20 mouse cellular contexts compared by ENCODE assay signal in the genomic region with DNA sequence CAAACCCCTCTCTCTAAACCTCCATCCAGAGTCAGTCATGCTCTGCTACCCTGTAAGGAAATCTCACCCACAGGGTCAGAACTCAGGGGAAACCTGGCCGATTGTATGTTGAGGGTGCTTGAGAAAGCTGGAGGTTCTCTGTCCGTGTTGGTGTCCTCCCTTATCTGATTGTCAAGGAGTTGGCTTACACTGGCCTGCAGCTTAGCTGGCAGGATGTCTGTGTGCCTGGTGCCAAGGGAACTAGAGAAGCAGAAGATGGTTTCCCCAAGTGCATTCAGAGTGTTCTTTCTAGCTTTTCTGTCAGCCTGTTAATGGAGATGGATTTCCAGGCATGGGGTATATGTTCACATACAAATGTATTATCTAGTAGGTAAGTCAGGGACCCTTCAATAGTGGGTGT.
DNase-seq lines count a peak whose midpoint lies in the region; ATAC-seq lines count a peak whose summit lies in the region.
"Had no signal": no experiment of that assay in that cellular context is flagged by ENCODE, and none has a peak within 500 bp of the region (broad histone marks: within the 10 kb centered on the region; RNA-seq: fewer than 3 reads in every experiment).

No protein-coding gene starts in this region.

- H3K9me3 ChIP-seq in kidney, embryonic 15.5 days (replicated peaks), result no peaks in the 10 kb centered on the region
- no peaks in the 10 kb centered on the region for H3K9me3 ChIP-seq in liver, embryonic 13.5 days (replicated peaks)
- H3K9me3 ChIP-seq in liver, embryonic 11.5 days (ENCODE audit: control insufficient read depth, low read length), result no peaks in the 10 kb centered on the region
- H3K9me3 ChIP-seq: embryonic facial prominence, embryonic 10.5 days; forebrain, embryonic 15.5 days; hindbrain, embryonic 15.5 days had no signal

- peak; percentile 41; the same call in 1 of the 2 replicates for ATAC-seq in kidney, embryonic 15.5 days (replicated peaks; ENCODE audit: low FRiP score)
- no peak for ATAC-seq in liver, embryonic 13.5 days (ENCODE audit: low read depth)
- ATAC-seq in liver, embryonic 11.5 days (replicated peaks; ENCODE audit: low FRiP score), result no peak
- ATAC-seq in erythroid progenitor cell, adult 5-6 weeks (replicated peaks; ENCODE audit: low FRiP score, poor library complexity, severe bottlenecking), result 0 out of 2 replicates have a peak, but pooled peaks have one; percentile 28
- ATAC-seq: activated CD4-positive, CD25-positive, alpha-beta regulatory T cell, adult 4 months; forebrain, embryonic 15.5 days; Patski had no signal

- peaks cover 28% of the 10 kb centered on the region; the same call in 1 of the 2 replicates for H3K36me3 ChIP-seq in kidney, embryonic 15.5 days
- no peaks in the 10 kb centered on the region for H3K36me3 ChIP-seq in liver, embryonic 13.5 days
- H3K36me3 ChIP-seq in liver, embryonic 11.5 days (ENCODE audit: control insufficient read depth, insufficient read depth, low read length), result no peaks in the 10 kb centered on the region
- H3K36me3 ChIP-seq: forebrain, embryonic 15.5 days; hindbrain, embryonic 15.5 days had no signal

- no peak overlapping the region for H3K4me2 ChIP-seq in kidney, embryonic 15.5 days
- no peak overlapping the region for H3K4me2 ChIP-seq in liver, embryonic 13.5 days
- H3K4me2 ChIP-seq in liver, embryonic 11.5 days, result no peak overlapping the region
- H3K4me2 ChIP-seq: forebrain, embryonic 15.5 days; heart, embryonic 11.5 days; hindbrain, embryonic 15.5 days had no signal

- H3K4me3 ChIP-seq in kidney, embryonic 15.5 days (replicated peaks), result no peak overlapping the region
- H3K4me3 ChIP-seq in liver, embryonic 13.5 days (replicated peaks), result no peak overlapping the region
- no peak overlapping the region for H3K4me3 ChIP-seq in liver, embryonic 11.5 days (ENCODE audit: low read depth, low read length)
- H3K4me3 ChIP-seq: embryonic facial prominence, embryonic 10.5 days; erythroblast, embryonic 14.5 days; forebrain, embryonic 15.5 days; hindbrain, embryonic 15.5 days had no signal

- peak; percentile 28 for DNase-seq in gastrocnemius, adult 18-20 months (ENCODE audit: low spot score)
- DNase-seq in gastrocnemius, postnatal 25 days, result no peak
- DNase-seq in kidney, adult 9 months, result no peak
- no peak for DNase-seq in liver, embryonic 13.5 days
- no peak for DNase-seq in liver, embryonic 11.5 days (ENCODE audit: low spot score)
- DNase-seq: adrenal gland, adult 8-10 months; adrenal gland, postnatal 36 days; cerebellum, adult 11 months; cerebellum, postnatal 10 days; gastrocnemius, postnatal 36 days had no signal

- H3K27ac ChIP-seq in kidney, embryonic 15.5 days, result no peak overlapping the region
- peak overlapping the region; percentile 21; the same call in 1 of the 2 replicates for H3K27ac ChIP-seq in liver, embryonic 13.5 days
- no peak overlapping the region for H3K27ac ChIP-seq in liver, embryonic 11.5 days (ENCODE audit: low read depth, low read length)
- H3K27ac ChIP-seq: embryonic facial prominence, embryonic 10.5 days; forebrain, embryonic 15.5 days; hindbrain, embryonic 15.5 days had no signal

- 46% methylated on average over 2 of the region's 2 CpGs for WGBS in kidney, embryonic 15.5 days
- 41% methylated on average over 2 of the region's 2 CpGs for WGBS in liver, embryonic 13.5 days (ENCODE audit: insufficient replicate concordance)
- WGBS in liver, embryonic 11.5 days, result 62% methylated on average over 2 of the region's 2 CpGs

- H3K27me3 ChIP-seq in kidney, embryonic 15.5 days, result no peaks in the 10 kb centered on the region
- H3K27me3 ChIP-seq in liver, embryonic 13.5 days, result no peaks in the 10 kb centered on the region
- H3K27me3 ChIP-seq in liver, embryonic 11.5 days (replicated peaks; ENCODE audit: control insufficient read depth, insufficient read depth, low read length), result no peaks in the 10 kb centered on the region
- H3K27me3 ChIP-seq: CH12.LX; forebrain, embryonic 15.5 days; hindbrain, embryonic 15.5 days; Patski had no signal

- H3K4me1 ChIP-seq in kidney, embryonic 15.5 days, result peaks cover 16% of the 10 kb centered on the region
- H3K4me1 ChIP-seq in liver, embryonic 13.5 days (replicated peaks), result peaks cover 25% of the 10 kb centered on the region
- no peaks in the 10 kb centered on the region for H3K4me1 ChIP-seq in liver, embryonic 11.5 days (replicated peaks; ENCODE audit: control insufficient read depth, insufficient read depth, low read length)
- H3K4me1 ChIP-seq: forebrain, embryonic 15.5 days; hindbrain, embryonic 15.5 days had no signal

- H3K9ac ChIP-seq in kidney, embryonic 15.5 days, result no peak overlapping the region
- no peak overlapping the region for H3K9ac ChIP-seq in liver, embryonic 13.5 days
- no peak overlapping the region for H3K9ac ChIP-seq in liver, embryonic 11.5 days (ENCODE audit: low read depth, low read length)
- H3K9ac ChIP-seq: forebrain, embryonic 15.5 days; hindbrain, embryonic 15.5 days had no signal

Comparison
In these comparisons a context has a peak if more than half of its experiments do, and no peak if none do; other contexts are left out.
1. ATAC-seq: peak in kidney, embryonic 15.5 days (single experiment) and erythroid progenitor cell, adult 5-6 weeks (single experiment); none in liver, embryonic 13.5 days (single experiment) and liver, embryonic 11.5 days (single experiment).